Mouse (Mus musculus): ENCODE data around the gene Hdgfl2. TPM values are rescaled to one million over a fixed set of nuclear protein-coding genes. Genes with fewer than 3 reads are reported as not detected.

Hdgfl2 gene
- polyA plus RNA-seq, 1 experiment from 2014 or later, result 113 TPM

DNA sequence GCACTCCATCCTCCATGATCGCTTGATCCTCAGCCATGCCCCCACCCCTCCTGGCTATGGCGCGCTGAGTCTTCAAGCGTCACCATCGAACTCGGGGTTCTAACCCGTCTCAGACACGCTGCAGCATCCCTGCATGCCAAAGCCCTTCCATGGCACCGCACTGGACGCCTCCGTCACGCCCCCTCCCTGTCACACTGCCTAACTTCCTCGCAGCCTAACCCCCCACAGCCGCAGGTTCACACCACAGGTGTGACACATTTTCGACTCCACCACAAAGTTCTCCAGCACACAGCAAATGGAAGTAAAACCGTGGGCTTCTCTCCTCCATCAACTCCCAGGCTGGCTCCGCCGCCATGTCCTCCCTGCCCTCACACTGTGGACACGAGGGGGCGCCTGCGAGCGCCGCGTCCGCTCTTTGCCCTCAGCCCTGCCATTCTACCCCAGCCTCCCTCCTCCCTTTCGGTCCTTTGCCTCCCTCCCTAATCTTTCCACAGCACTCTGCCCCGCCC, 55.1 kb downstream of the Hdgfl2 start:
- under 1% methylated on average over 27 of the region's 27 CpGs for WGBS
- DNase-seq, result peak; percentile 66
- H3K9ac ChIP-seq (replicated peaks; ENCODE audit: low read length), result no peak overlapping the region
- no peak overlapping the region for H3K4me3 ChIP-seq (replicated peaks; ENCODE audit: low read depth, low read length)
- no peak for ATAC-seq (ENCODE audit: low FRiP score, low TSS enrichment)
- H3K27ac ChIP-seq (replicated peaks; ENCODE audit: low read depth, low read length), result no peak overlapping the region
- H3K36me3 ChIP-seq (ENCODE audit: control insufficient read depth, insufficient read depth, low read length), result peaks cover 21% of the 10 kb centered on the region
- H3K27me3 ChIP-seq (ENCODE audit: control insufficient read depth, insufficient read depth, low read length), result peaks cover 5% of the 10 kb centered on the region; the same call in 1 of the 2 replicates
- peak overlapping the region; percentile 33 for H3K4me2 ChIP-seq (ENCODE audit: low read length)
- H3K9me3 ChIP-seq (ENCODE audit: control insufficient read depth, low read length), result no peaks in the 10 kb centered on the region
- H3K4me1 ChIP-seq (ENCODE audit: control insufficient read depth, insufficient read depth, low read length), result peaks cover 27% of the 10 kb centered on the region

DNA sequence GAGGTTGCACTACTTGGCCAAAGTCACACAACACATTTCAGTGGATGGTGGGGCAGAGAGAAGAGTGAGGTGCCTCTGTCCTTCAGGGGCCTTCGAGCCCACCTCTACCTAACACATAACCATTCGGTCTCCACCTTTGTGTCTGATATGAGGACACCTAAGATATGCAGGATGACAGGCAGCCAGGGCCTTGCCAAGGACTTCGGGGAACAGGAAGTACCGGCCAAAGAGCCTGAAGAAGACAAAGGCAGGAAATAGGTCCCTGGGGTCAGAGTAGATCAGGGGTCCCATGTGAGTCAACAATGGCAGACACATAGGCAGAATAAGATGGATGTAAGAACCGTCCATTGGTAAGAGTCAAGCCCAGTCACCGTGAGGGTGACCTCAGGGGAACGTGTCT, 57.1 kb downstream of the Hdgfl2 start:
- Histone ChIP-seq H3K9ac (replicated peaks; ENCODE audit: low read length) (no peak overlapping the region), H3K27me3 (ENCODE audit: control insufficient read depth, insufficient read depth, low read length) (peaks cover 13% of the 10 kb centered on the region; the same call in 1 of the 2 replicates), H3K27ac (replicated peaks; ENCODE audit: low read depth, low read length) (no peak overlapping the region), H3K9me3 (ENCODE audit: control insufficient read depth, low read length) (no peaks in the 10 kb centered on the region), H3K36me3 (ENCODE audit: control insufficient read depth, insufficient read depth, low read length) (peaks cover 2% of the 10 kb centered on the region; the same call in 1 of the 2 replicates), H3K4me3 (replicated peaks; ENCODE audit: low read depth, low read length) (no peak overlapping the region), H3K4me2 (ENCODE audit: low read length) (no peak overlapping the region), H3K4me1 (ENCODE audit: control insufficient read depth, insufficient read depth, low read length) (peaks cover 31% of the 10 kb centered on the region)
- ATAC-seq (ENCODE audit: low FRiP score, low TSS enrichment), result no peak
- 91% methylated on average over 7 of the region's 7 CpGs for whole genome bisulfite sequencing
- DNase-seq, result no peak

DNA sequence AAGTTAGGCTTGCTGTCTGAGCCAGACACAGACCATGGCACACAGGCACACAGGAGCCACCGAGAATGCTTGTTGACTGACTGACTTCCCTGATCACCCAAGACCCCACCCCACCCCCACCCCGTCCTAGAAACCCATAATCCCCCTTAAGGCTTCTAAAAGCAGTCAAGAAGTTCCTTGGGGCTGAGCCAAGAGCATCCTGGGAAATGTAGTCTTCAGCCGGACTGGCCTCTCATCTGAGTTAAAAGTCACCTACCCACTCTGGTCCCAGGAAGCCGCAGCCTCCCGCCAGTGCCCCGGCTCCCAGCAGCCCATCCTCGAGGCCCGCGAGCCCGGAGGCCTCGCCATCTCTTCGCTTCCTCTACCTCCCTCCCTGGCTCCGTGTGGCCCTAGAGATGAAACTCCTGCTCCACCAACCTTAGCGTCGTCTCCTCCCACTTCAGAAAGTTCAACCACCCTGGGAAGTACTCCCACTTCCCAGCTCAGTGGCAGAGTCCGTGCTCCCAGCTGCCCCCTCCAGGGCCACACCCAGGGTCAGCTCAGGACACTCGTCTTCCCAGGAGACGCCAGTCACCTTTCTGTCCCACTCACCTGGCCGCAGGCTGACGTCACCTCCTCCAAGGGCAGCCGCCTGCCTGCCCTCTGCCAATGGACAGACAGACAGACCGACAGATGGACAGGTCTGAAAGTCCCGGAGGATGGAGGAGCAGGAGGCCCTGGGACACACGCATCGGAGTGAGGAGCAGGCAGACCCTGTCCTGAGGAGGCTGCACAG, 58.6 kb downstream of the Hdgfl2 start:
- peaks cover 15% of the 10 kb centered on the region; the same call in 1 of the 2 replicates for H3K27me3 ChIP-seq (ENCODE audit: control insufficient read depth, insufficient read depth, low read length)
- no peak overlapping the region for H3K27ac ChIP-seq (replicated peaks; ENCODE audit: low read depth, low read length)
- no peaks in the 10 kb centered on the region for H3K36me3 ChIP-seq (ENCODE audit: control insufficient read depth, insufficient read depth, low read length)
- 14% methylated on average over 25 of the region's 25 CpGs for WGBS
- peak overlapping the region; percentile 91 for H3K4me3 ChIP-seq (replicated peaks; ENCODE audit: low read depth, low read length)
- DNase-seq, result no peak
- H3K9ac ChIP-seq (replicated peaks; ENCODE audit: low read length), result peak overlapping the region; percentile 87
- no peaks in the 10 kb centered on the region for H3K9me3 ChIP-seq (ENCODE audit: control insufficient read depth, low read length)
- ATAC-seq (ENCODE audit: low FRiP score, low TSS enrichment), result no peak
- peak overlapping the region; percentile 70 for H3K4me2 ChIP-seq (ENCODE audit: low read length)
- peaks cover 39% of the 10 kb centered on the region for H3K4me1 ChIP-seq (ENCODE audit: control insufficient read depth, insufficient read depth, low read length)

DNA sequence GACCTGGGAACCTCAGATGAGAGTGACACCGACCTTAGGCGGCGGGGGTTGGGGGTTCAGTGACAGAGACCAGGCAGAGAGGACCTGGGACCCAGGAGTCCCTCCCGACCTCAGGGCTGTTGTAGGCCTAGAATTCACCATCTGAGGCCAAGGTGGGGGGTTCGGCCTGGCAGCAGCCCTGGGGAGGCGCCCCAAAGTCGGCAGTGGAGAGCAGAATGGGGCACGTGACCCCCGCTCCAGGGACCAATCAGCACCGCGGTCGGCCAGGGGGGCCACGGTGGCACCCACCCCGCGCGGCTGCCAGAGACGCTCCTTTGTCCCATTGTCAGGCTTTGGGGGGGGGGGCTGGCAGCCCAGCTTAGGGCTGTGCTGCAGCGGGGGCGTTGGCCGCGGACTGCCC, 59.9 kb downstream of the Hdgfl2 start:
- DNase-seq (peak; percentile 55), ATAC-seq (ENCODE audit: low FRiP score, low TSS enrichment) (peak; percentile 16)
- Histone ChIP-seq H3K9ac (replicated peaks; ENCODE audit: low read length) (peak overlapping the region; percentile 87), H3K4me2 (ENCODE audit: low read length) (peak overlapping the region; percentile 70), H3K4me3 (replicated peaks; ENCODE audit: low read depth, low read length) (peak overlapping the region; percentile 91), H3K27ac (replicated peaks; ENCODE audit: low read depth, low read length) (peak overlapping the region; percentile 83), H3K27me3 (ENCODE audit: control insufficient read depth, insufficient read depth, low read length) (peaks cover 15% of the 10 kb centered on the region; the same call in 1 of the 2 replicates), H3K4me1 (ENCODE audit: control insufficient read depth, insufficient read depth, low read length) (peaks cover 35% of the 10 kb centered on the region), H3K9me3 (ENCODE audit: control insufficient read depth, low read length) (no peaks in the 10 kb centered on the region), H3K36me3 (ENCODE audit: control insufficient read depth, insufficient read depth, low read length) (no peaks in the 10 kb centered on the region)
- 4% methylated on average over 20 of the region's 21 CpGs for WGBS

DNA sequence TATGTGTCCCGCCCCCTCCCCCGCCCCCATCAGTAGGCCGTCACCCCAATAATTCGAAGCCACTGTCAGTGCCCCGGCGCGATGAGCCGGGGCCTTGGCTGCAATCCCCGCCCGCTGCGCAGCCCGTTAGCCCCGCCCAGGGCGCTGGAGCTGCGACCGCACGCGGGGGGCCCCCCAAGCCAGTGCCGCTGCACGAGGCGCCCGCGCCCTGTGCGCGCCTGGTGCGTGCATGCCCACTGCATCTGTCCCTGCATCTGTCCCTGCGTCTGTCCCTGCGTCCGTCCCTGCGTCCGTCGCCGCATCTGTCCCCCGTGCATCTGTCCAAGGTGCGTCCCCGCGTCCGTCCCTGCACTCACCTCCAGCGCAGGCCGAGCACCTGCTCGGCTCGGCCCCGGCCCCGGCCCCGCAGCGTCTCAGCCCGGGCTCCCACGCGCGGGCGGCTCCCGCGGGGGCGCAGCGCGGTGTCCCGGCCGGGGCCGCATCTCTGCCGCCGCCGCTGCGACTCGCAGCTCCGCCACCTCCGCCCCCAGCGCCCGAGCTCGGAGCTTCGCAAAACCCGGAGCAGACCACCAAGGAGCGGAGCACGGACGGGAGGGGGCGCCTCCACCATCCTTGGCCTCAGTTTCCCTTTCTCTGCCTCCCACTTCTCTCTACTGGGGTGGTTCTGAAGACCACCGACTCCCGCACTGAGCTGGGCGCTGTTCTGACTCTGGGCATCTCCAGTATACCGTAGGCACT, 60.6 kb downstream of the Hdgfl2 start, which contains the start of gene Sema6b:
Sema6b (minus strand) TSS at position 486 of the 738 bp plus-strand sequence.
- peaks cover 35% of the 10 kb centered on the region for H3K4me1 ChIP-seq (ENCODE audit: control insufficient read depth, insufficient read depth, low read length)
- 2% methylated on average over 73 of the region's 79 CpGs for WGBS
- H3K36me3 ChIP-seq (ENCODE audit: control insufficient read depth, insufficient read depth, low read length), result no peaks in the 10 kb centered on the region
- DNase-seq (peak; percentile 90), ATAC-seq (ENCODE audit: low FRiP score, low TSS enrichment) (peak; percentile 47)
- H3K9ac ChIP-seq (replicated peaks; ENCODE audit: low read length), result peak within 1 kb of the TSS; percentile 87
- H3K27ac ChIP-seq (replicated peaks; ENCODE audit: low read depth, low read length), result peak within 1 kb of the TSS; percentile 83
- peak within 1 kb of the TSS; percentile 70 for H3K4me2 ChIP-seq (ENCODE audit: low read length)
- peak within 1 kb of the TSS; percentile 91 for H3K4me3 ChIP-seq (replicated peaks; ENCODE audit: low read depth, low read length)
- no peaks in the 10 kb centered on the region for H3K9me3 ChIP-seq (ENCODE audit: control insufficient read depth, low read length)
- H3K27me3 ChIP-seq (ENCODE audit: control insufficient read depth, insufficient read depth, low read length), result peaks cover 15% of the 10 kb centered on the region; the same call in 1 of the 2 replicates

DNA sequence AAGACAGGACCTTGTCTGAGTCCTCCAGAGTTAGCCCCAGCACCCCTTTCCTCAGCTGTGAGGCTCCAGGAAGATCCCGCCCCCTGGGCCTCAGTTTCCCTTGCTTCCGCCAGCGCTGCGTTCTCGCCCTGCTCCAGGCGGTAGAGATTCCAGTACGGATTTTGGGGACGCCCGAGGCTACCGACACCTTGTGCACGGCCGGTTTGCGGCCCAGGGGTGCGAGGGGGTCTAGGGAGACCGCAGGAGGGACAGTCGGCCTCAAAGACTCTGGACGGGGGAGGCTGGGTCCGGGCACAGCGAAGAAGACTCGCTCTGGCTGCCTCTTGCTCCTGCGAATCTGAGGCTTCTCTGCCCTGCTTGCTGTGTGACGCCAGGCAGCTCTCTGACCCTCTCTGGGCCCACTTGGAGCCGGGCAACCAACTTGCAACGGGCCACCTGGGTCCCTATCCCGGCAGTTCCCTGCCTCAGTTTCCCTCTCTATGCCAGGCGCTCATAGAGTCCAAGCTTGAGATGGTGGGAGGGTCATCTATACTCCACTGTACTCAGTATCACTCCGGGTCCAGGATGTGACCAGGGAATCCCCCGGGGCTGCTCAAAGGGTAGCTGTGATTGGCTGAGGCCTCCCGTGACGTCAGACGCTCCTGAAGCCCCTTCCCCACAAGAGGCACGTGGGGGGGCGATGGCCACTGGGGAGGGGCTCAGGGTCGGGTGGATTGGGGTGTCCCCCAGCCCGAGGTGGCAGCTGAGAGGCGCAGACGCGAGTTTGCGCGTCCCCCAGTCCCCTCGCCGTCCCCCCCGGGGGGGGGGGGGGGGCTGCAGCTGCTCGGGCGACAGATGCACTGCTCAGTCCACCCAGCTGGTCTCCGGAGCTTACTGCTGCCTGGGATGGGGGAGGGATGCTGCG, 62.5 kb downstream of the Hdgfl2 start:
- H3K27ac ChIP-seq (replicated peaks; ENCODE audit: low read depth, low read length), result no peak overlapping the region
- H3K4me1 ChIP-seq (ENCODE audit: control insufficient read depth, insufficient read depth, low read length), result peaks cover 35% of the 10 kb centered on the region
- peak overlapping the region; percentile 42 for H3K4me3 ChIP-seq (replicated peaks; ENCODE audit: low read depth, low read length)

DNA sequence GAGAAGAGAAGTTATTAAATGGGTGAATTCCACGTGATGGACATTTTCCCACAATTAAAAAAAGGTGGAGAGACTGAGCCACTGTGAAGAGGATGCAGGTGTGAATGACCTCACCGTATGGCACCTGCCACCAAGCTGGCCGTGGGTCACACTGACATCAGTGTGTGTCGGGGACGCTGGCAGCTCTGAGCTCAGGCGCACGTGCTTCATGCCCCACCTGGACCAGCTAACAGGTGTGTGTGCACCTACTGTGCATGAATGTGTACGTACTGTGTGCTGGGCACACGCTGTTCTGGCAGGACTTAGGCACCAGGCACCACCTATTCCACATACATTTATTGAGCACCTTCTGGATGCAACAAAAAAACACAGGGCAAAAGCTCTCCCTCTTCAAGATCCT, 65.1 kb downstream of the Hdgfl2 start:
- WGBS, result 80% methylated on average over 9 of the region's 9 CpGs
- no peak for DNase-seq
- no peak overlapping the region for H3K9ac ChIP-seq (replicated peaks; ENCODE audit: low read length)
- no peak overlapping the region for H3K27ac ChIP-seq (replicated peaks; ENCODE audit: low read depth, low read length)
- H3K27me3 ChIP-seq (ENCODE audit: control insufficient read depth, insufficient read depth, low read length), result 0 out of 2 replicates have a peak, but pooled peaks cover 10% of the 10 kb centered on the region
- no peak overlapping the region for H3K4me3 ChIP-seq (replicated peaks; ENCODE audit: low read depth, low read length)
- no peaks in the 10 kb centered on the region for H3K36me3 ChIP-seq (ENCODE audit: control insufficient read depth, insufficient read depth, low read length)
- peaks cover 26% of the 10 kb centered on the region for H3K4me1 ChIP-seq (ENCODE audit: control insufficient read depth, insufficient read depth, low read length)
- ATAC-seq (ENCODE audit: low FRiP score, low TSS enrichment), result no peak
- no peak overlapping the region for H3K4me2 ChIP-seq (ENCODE audit: low read length)
- H3K9me3 ChIP-seq (ENCODE audit: control insufficient read depth, low read length), result no peaks in the 10 kb centered on the region

More for the DNA sequence above, 62.5 kb downstream of the Hdgfl2 start:
- H3K27me3 ChIP-seq (ENCODE audit: control insufficient read depth, insufficient read depth, low read length), result 0 out of 2 replicates have a peak, but pooled peaks cover 10% of the 10 kb centered on the region
- DNase-seq (peak; percentile 79), ATAC-seq (ENCODE audit: low FRiP score, low TSS enrichment) (peak; percentile 53)
- WGBS, result under 1% methylated on average over 37 of the region's 47 CpGs
- H3K9me3 ChIP-seq (ENCODE audit: control insufficient read depth, low read length), result no peaks in the 10 kb centered on the region
- no peaks in the 10 kb centered on the region for H3K36me3 ChIP-seq (ENCODE audit: control insufficient read depth, insufficient read depth, low read length)
- H3K9ac ChIP-seq (replicated peaks; ENCODE audit: low read length), result peak overlapping the region; percentile 47
- peak overlapping the region; percentile 70 for H3K4me2 ChIP-seq (ENCODE audit: low read length)

DNA sequence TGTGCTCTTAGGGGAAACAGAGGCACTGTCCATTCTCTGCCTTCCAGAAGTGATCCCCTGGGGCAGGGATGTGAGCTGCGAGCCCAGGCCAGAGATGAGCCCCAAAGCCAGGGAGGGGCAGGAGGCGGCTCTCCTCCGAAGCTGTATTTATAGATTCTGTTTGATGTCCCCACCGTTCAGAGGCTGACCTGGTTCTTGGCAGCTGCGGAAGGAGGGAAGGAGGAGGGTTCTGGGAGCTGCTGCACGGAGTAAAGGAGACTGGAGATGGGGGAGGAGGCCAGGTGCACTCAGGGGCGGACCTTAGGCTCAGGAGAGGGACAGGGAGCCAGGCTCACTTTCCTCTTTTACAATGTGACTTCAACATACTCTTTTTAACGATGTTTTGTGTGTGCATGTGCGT, 66.7 kb downstream of the Hdgfl2 start:
- peak overlapping the region; percentile 37; the same call in 1 of the 2 replicates for H3K27ac ChIP-seq (replicated peaks; ENCODE audit: low read depth, low read length)
- H3K4me1 ChIP-seq (ENCODE audit: control insufficient read depth, insufficient read depth, low read length), result peaks cover 26% of the 10 kb centered on the region
- H3K4me2 ChIP-seq (ENCODE audit: low read length), result no peak overlapping the region
- 0 out of 2 replicates have a peak, but pooled peaks cover 6% of the 10 kb centered on the region for H3K27me3 ChIP-seq (ENCODE audit: control insufficient read depth, insufficient read depth, low read length)
- H3K9me3 ChIP-seq (ENCODE audit: control insufficient read depth, low read length), result no peaks in the 10 kb centered on the region
- H3K4me3 ChIP-seq (replicated peaks; ENCODE audit: low read depth, low read length), result no peak overlapping the region
- no peak for ATAC-seq (ENCODE audit: low FRiP score, low TSS enrichment)
- H3K9ac ChIP-seq (replicated peaks; ENCODE audit: low read length), result no peak overlapping the region
- DNase-seq, result no peak
- 22% methylated on average over 9 of the region's 9 CpGs for WGBS
- no peaks in the 10 kb centered on the region for H3K36me3 ChIP-seq (ENCODE audit: control insufficient read depth, insufficient read depth, low read length)
